Mouse (Mus musculus): ENCODE results near the gene Apip. TPM values are rescaled to one million over a fixed set of nuclear protein-coding genes. Genes with fewer than 3 reads are reported as not detected.

Apip gene
- polyA plus RNA-seq, 1 experiment from 2014 or later = 57.8 TPM

GRCm38 (mm10) chr2:103068602-103069001 is 4.9 kb upstream of the Apip start:
- ATAC-seq (ENCODE audit: insufficient number of reproducible peaks, low FRiP score) = no peak
- Histone ChIP-seq H3K36me3 (0 out of 2 replicates have a peak, but pooled peaks cover 2% of the 10 kb centered on the region), H3K9ac (no peak overlapping the region), H3K4me1 (replicated peaks) (peaks cover 25% of the 10 kb centered on the region), H3K9me3 (replicated peaks) (no peaks in the 10 kb centered on the region), H3K27me3 (replicated peaks) (no peaks in the 10 kb centered on the region), H3K4me2 (no peak overlapping the region), H3K27ac (ENCODE audit: poor library complexity, severe bottlenecking) (no peak overlapping the region), H3K4me3 (no peak overlapping the region)
- WGBS = 57% methylated on average over 1 of the region's 1 CpGs

- no peak overlapping the region for H3K27ac ChIP-seq (ENCODE audit: poor library complexity, severe bottlenecking)
- ATAC-seq (ENCODE audit: insufficient number of reproducible peaks, low FRiP score) = no peak
- 91% methylated on average over 5 of the region's 5 CpGs for WGBS
Observed at GRCm38 (mm10) chr2:103069752-103070405, 3.6 kb upstream of the Apip start.

GRCm38 (mm10) chr2:103070586-103070985 is 2.9 kb upstream of the Apip start:
- Histone ChIP-seq H3K27me3 (replicated peaks) (no peaks in the 10 kb centered on the region), H3K4me2 (no peak overlapping the region), H3K4me3 (no peak overlapping the region), H3K9ac (no peak overlapping the region), H3K4me1 (replicated peaks) (peaks cover 25% of the 10 kb centered on the region), H3K9me3 (replicated peaks) (no peaks in the 10 kb centered on the region), H3K36me3 (0 out of 2 replicates have a peak, but pooled peaks cover 2% of the 10 kb centered on the region), H3K27ac (ENCODE audit: poor library complexity, severe bottlenecking) (no peak overlapping the region)
- ATAC-seq (ENCODE audit: insufficient number of reproducible peaks, low FRiP score) = no peak
- 41% methylated on average over 3 of the region's 3 CpGs for WGBS

More at GRCm38 (mm10) chr2:103069752-103070405, 3.6 kb upstream of the Apip start:
- no peaks in the 10 kb centered on the region for H3K9me3 ChIP-seq (replicated peaks)
- H3K27me3 ChIP-seq (replicated peaks) = no peaks in the 10 kb centered on the region
- no peak overlapping the region for H3K4me2 ChIP-seq
- H3K36me3 ChIP-seq = 0 out of 2 replicates have a peak, but pooled peaks cover 2% of the 10 kb centered on the region
- peaks cover 25% of the 10 kb centered on the region for H3K4me1 ChIP-seq (replicated peaks)
- no peak overlapping the region for H3K4me3 ChIP-seq
- H3K9ac ChIP-seq = no peak overlapping the region

DNA sequence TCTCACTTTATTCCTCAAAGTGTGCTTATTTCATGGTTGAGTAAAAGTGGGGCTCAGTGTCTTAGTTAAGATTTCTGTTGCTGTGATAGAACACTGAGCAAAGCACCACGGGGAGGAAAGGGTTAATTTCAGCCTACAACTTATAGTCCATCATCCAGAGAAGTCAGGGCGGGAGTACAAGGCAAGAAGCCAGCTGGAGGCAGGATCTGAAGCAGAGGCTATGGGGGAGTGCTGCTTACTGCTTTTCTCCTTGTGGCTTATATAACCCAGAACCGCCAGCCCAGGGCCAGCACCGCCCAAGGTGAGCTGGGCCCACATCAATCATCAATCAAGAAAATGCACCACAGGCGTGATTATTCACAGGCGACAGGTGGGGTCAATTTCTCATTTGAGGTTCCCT is 7.6 kb downstream of the Apip start:
- H3K27me3 ChIP-seq (replicated peaks) = no peaks in the 10 kb centered on the region
- no peak overlapping the region for H3K4me3 ChIP-seq
- no peak overlapping the region for H3K27ac ChIP-seq (ENCODE audit: poor library complexity, severe bottlenecking)
- WGBS = 73% methylated on average over 6 of the region's 6 CpGs
- peaks cover 15% of the 10 kb centered on the region for H3K4me1 ChIP-seq (replicated peaks)
- ATAC-seq (ENCODE audit: insufficient number of reproducible peaks, low FRiP score) = no peak
- peaks cover 8% of the 10 kb centered on the region for H3K36me3 ChIP-seq
- no peaks in the 10 kb centered on the region for H3K9me3 ChIP-seq (replicated peaks)
- no peak overlapping the region for H3K4me2 ChIP-seq
- no peak overlapping the region for H3K9ac ChIP-seq

- H3K27me3 ChIP-seq (replicated peaks) = no peaks in the 10 kb centered on the region
- 73% methylated on average over 5 of the region's 5 CpGs for WGBS
- no peaks in the 10 kb centered on the region for H3K9me3 ChIP-seq (replicated peaks)
- no peak for ATAC-seq (ENCODE audit: insufficient number of reproducible peaks, low FRiP score)
- no peak overlapping the region for H3K9ac ChIP-seq
- peaks cover 8% of the 10 kb centered on the region for H3K36me3 ChIP-seq
- H3K4me3 ChIP-seq = no peak overlapping the region
- H3K27ac ChIP-seq (ENCODE audit: poor library complexity, severe bottlenecking) = no peak overlapping the region
- no peak overlapping the region for H3K4me2 ChIP-seq
- H3K4me1 ChIP-seq (replicated peaks) = peaks cover 15% of the 10 kb centered on the region
Observed at GRCm38 (mm10) chr2:103081706-103082105, 8.2 kb downstream of the Apip start.

DNA sequence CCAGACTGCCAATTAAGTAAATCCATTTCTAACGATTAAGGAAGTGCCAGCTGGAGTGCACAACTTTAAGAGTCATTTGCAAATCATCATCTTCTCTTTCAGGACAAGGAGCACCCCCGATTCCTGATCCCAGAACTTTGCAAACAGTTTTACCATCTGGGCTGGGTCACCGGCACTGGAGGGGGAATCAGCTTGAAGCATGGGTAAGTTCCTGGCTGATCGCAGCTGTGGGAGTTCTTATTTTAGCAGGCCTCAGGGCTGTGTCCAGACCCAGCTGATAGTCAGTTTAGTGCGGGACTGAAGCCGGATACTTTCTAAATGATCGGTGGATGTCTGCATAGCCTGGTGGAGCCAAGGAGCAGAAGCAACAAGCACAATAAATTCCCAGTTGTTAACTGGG is 9.4 kb downstream of the Apip start:
- H3K9ac ChIP-seq = peak overlapping the region; percentile 55
- WGBS = 42% methylated on average over 7 of the region's 7 CpGs
- H3K27ac ChIP-seq (ENCODE audit: poor library complexity, severe bottlenecking) = no peak overlapping the region
- no peaks in the 10 kb centered on the region for H3K27me3 ChIP-seq (replicated peaks)
- H3K9me3 ChIP-seq (replicated peaks) = no peaks in the 10 kb centered on the region
- ATAC-seq (ENCODE audit: insufficient number of reproducible peaks, low FRiP score) = no peak
- no peak overlapping the region for H3K4me3 ChIP-seq
- H3K4me1 ChIP-seq (replicated peaks) = peaks cover 15% of the 10 kb centered on the region
- H3K36me3 ChIP-seq = peaks cover 8% of the 10 kb centered on the region
- H3K4me2 ChIP-seq = no peak overlapping the region

GRCm38 (mm10) chr2:103084451-103084850 is 11.0 kb downstream of the Apip start:
- no peak for ATAC-seq (ENCODE audit: insufficient number of reproducible peaks, low FRiP score)
- H3K27me3 ChIP-seq (replicated peaks) = no peaks in the 10 kb centered on the region
- no peak overlapping the region for H3K9ac ChIP-seq
- 51% methylated on average over 5 of the region's 5 CpGs for WGBS
- H3K4me2 ChIP-seq = no peak overlapping the region
- H3K4me1 ChIP-seq (replicated peaks) = peaks cover 15% of the 10 kb centered on the region
- no peak overlapping the region for H3K27ac ChIP-seq (ENCODE audit: poor library complexity, severe bottlenecking)
- H3K4me3 ChIP-seq = no peak overlapping the region
- peaks cover 21% of the 10 kb centered on the region for H3K36me3 ChIP-seq
- 0 out of 2 replicates have a peak, but pooled peaks cover 2% of the 10 kb centered on the region for H3K9me3 ChIP-seq (replicated peaks)

DNA sequence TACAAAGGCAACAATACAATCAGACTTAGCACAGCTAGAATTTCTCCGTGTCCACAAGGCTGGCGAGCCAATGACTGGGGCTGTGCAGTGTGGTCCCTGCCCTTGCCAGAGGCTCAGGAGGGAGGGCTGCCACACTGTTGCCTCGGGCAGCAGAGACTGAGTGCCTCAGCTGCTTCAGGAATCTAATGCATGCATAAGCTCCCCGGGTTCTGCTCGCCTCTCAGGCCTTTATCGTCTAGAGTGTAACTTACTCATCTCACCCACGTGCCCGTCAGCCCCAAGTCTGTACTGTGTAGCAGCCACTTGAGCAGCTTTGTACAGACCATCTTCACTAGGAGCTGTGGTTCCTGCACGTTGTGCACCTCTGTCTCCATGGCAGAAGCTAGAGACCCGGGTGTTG is 12.2 kb downstream of the Apip start:
- 0 out of 2 replicates have a peak, but pooled peaks cover 2% of the 10 kb centered on the region for H3K9me3 ChIP-seq (replicated peaks)
- H3K4me1 ChIP-seq (replicated peaks) = peaks cover 15% of the 10 kb centered on the region
- 56% methylated on average over 10 of the region's 10 CpGs for WGBS
- peaks cover 24% of the 10 kb centered on the region for H3K36me3 ChIP-seq
- H3K9ac ChIP-seq = no peak overlapping the region
- H3K27ac ChIP-seq (ENCODE audit: poor library complexity, severe bottlenecking) = no peak overlapping the region; the same call in 1 of the 2 replicates
- H3K27me3 ChIP-seq (replicated peaks) = no peaks in the 10 kb centered on the region
- no peak; the same call in 1 of the 2 replicates for ATAC-seq (ENCODE audit: insufficient number of reproducible peaks, low FRiP score)
- 0 out of 2 replicates have a peak overlapping the region, but pooled peaks have one; percentile 5 for H3K4me2 ChIP-seq
- no peak overlapping the region for H3K4me3 ChIP-seq

DNA sequence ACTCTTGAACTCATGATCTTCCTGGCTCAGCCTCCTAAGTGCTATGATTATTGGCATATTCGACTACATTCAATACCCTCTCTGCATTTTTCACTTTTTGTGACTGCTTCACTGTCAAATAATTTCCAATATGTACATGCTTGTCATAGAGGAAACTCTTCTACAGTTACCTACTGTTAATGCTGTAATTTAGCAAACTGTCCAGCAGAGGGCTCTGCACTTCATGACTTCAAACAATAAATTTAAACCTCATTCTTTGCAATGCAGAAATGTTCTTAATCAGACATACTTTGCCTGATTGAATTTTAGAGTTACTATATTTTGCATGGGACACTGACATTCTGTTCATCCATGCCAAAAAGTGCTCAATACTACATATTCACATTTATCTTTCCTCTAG is 13.0 kb downstream of the Apip start:
- H3K36me3 ChIP-seq = peaks cover 23% of the 10 kb centered on the region
- H3K27me3 ChIP-seq (replicated peaks) = no peaks in the 10 kb centered on the region
- no peak overlapping the region for H3K4me2 ChIP-seq
- no peak overlapping the region for H3K9ac ChIP-seq
- no peak for ATAC-seq (ENCODE audit: insufficient number of reproducible peaks, low FRiP score)
- no peak overlapping the region for H3K27ac ChIP-seq (ENCODE audit: poor library complexity, severe bottlenecking)
- WGBS = 0% methylated on average over 1 of the region's 1 CpGs
- no peak overlapping the region for H3K4me3 ChIP-seq
- H3K4me1 ChIP-seq (replicated peaks) = peaks cover 15% of the 10 kb centered on the region
- 0 out of 2 replicates have a peak, but pooled peaks cover 2% of the 10 kb centered on the region for H3K9me3 ChIP-seq (replicated peaks)

- no peaks in the 10 kb centered on the region for H3K27me3 ChIP-seq (replicated peaks)
- peaks cover 4% of the 10 kb centered on the region; the same call in 1 of the 2 replicates for H3K4me1 ChIP-seq (replicated peaks)
- no peak overlapping the region for H3K27ac ChIP-seq (ENCODE audit: poor library complexity, severe bottlenecking)
- ATAC-seq (ENCODE audit: insufficient number of reproducible peaks, low FRiP score) = no peak
- H3K9me3 ChIP-seq (replicated peaks) = 0 out of 2 replicates have a peak, but pooled peaks cover 2% of the 10 kb centered on the region
- H3K4me2 ChIP-seq = no peak overlapping the region
- H3K4me3 ChIP-seq = no peak overlapping the region
- WGBS = 96% methylated on average over 4 of the region's 4 CpGs
- no peak overlapping the region for H3K9ac ChIP-seq
- peaks cover 23% of the 10 kb centered on the region for H3K36me3 ChIP-seq
Observed at GRCm38 (mm10) chr2:103088099-103088498, 14.6 kb downstream of the Apip start.

- no peaks in the 10 kb centered on the region for H3K27me3 ChIP-seq (replicated peaks)
- peaks cover 4% of the 10 kb centered on the region; the same call in 1 of the 2 replicates for H3K4me1 ChIP-seq (replicated peaks)
- ATAC-seq (ENCODE audit: insufficient number of reproducible peaks, low FRiP score) = no peak
- 90% methylated on average over 6 of the region's 6 CpGs for WGBS
- 0 out of 2 replicates have a peak, but pooled peaks cover 2% of the 10 kb centered on the region for H3K9me3 ChIP-seq (replicated peaks)
- no peak overlapping the region for H3K4me3 ChIP-seq
- H3K27ac ChIP-seq (ENCODE audit: poor library complexity, severe bottlenecking) = no peak overlapping the region
- H3K9ac ChIP-seq = no peak overlapping the region
- H3K4me2 ChIP-seq = no peak overlapping the region
- H3K36me3 ChIP-seq = peaks cover 33% of the 10 kb centered on the region
Observed at GRCm38 (mm10) chr2:103089521-103089920, 16.0 kb downstream of the Apip start.

All from heart, embryonic 12.5 days (tissue).